Comparison of ENCODE assay signal across 17 mouse cellular contexts in genomic region chr2:155737803-155738202, GRCm38 (mm10). TPM values are rescaled to one million over a fixed set of nuclear protein-coding genes. Genes with fewer than 3 reads are reported as not detected.
"Had no signal": no experiment of that assay in that cellular context is flagged by ENCODE, and none has a peak within 500 bp of the region (broad histone marks: within the 10 kb centered on the region; RNA-seq: fewer than 3 reads in every experiment).

No protein-coding gene starts in this region.

- DNase-seq: kidney, adult 8-10 months; kidney, postnatal 10 days; liver; liver, embryonic 13.5 days; liver, postnatal 0 days; right cerebral cortex, postnatal 14 days; thymus, postnatal 4 days had no signal

- H3K4me1 ChIP-seq: limb, embryonic 12.5 days; midbrain, embryonic 13.5 days had no signal

- H3K4me3 ChIP-seq: layer of hippocampus, adult 2 months; limb, embryonic 12.5 days; liver, embryonic 13.5 days; midbrain, embryonic 13.5 days had no signal

- H3K36me3 ChIP-seq: limb, embryonic 12.5 days; liver, embryonic 13.5 days; midbrain, embryonic 13.5 days had no signal

- ATAC-seq: liver, postnatal 0 days; midbrain, embryonic 13.5 days had no signal

- H3K27me3 ChIP-seq: limb, embryonic 12.5 days; midbrain, embryonic 13.5 days had no signal

- H3K4me2 ChIP-seq: limb, embryonic 12.5 days; liver, embryonic 13.5 days; midbrain, embryonic 13.5 days had no signal

- H3K9me3 ChIP-seq: limb, embryonic 12.5 days; liver, embryonic 13.5 days; midbrain, embryonic 13.5 days had no signal

- H3K9ac ChIP-seq: limb, embryonic 12.5 days; liver, embryonic 13.5 days; liver, postnatal 0 days; midbrain, embryonic 13.5 days had no signal

- H3K27ac ChIP-seq: layer of hippocampus, adult 2 months; limb, embryonic 12.5 days; liver, embryonic 13.5 days; midbrain, embryonic 13.5 days had no signal

RNA-seq across cellular contexts. Expression of gene Gm17581, which starts 2.1 kb away (rescaled TPM):
- total RNA-seq: layer of hippocampus, adult 2 months; layer of hippocampus, postnatal 10 days; left cerebral cortex, postnatal 36 days; megakaryocyte progenitor cell, adult 5-6 weeks; midbrain, postnatal 0 days had no signal
- polyA plus RNA-seq: limb, embryonic 12.5 days; liver, embryonic 13.5 days; liver, postnatal 0 days; midbrain, embryonic 13.5 days; midbrain, postnatal 0 days; neural tube, embryonic 14.5 days; spleen, adult 2 months; stomach, embryonic 16.5 days had no signal

RNA-seq across cellular contexts. Expression of gene Mmp24, which starts 37.3 kb away (rescaled TPM):
- polyA plus RNA-seq: liver, embryonic 13.5 days; liver, postnatal 0 days; spleen, adult 2 months had no signal
